Mouse (Mus musculus) hindbrain, embryonic 13.5 days (tissue): Measurements from ENCODE around the gene Smco1. TPM values are rescaled to one million over a fixed set of nuclear protein-coding genes. Genes with fewer than 3 reads are reported as not detected.
"Not testable (repeated sequence)": the region's sequence is repeated elsewhere in the genome, so short reads cannot be mapped to it uniquely, and the experiment has no call there.

ENCODE experiments used
- ATAC-seq: fragments of 200-750 bp; cut with Nextera tagmentation; 2 replicates; pipeline ENCODE4 v1.8.0; 2017; ENCODE audit warnings: moderate TSS enrichment; ENCODE audit not compliant: low FRiP score
- H3K27ac ChIP-seq: fragments of 300-500 bp; sonication (generic); 2 replicates; pipeline ENCODE4 v1.5.1; 2015; ENCODE audit warnings: inconsistent platforms, mild to moderate bottlenecking, moderate library complexity
- H3K27me3 ChIP-seq: fragments of 300-500 bp; sonication (generic); 2 replicates; pipeline ENCODE4 v1.6.1; 2015; ENCODE audit warnings: mild to moderate bottlenecking, inconsistent platforms
- H3K36me3 ChIP-seq: fragments of 300-500 bp; sonication (generic); 2 replicates; pipeline ENCODE4 v1.6.1; 2015; ENCODE audit warnings: mild to moderate bottlenecking, inconsistent platforms
- H3K4me1 ChIP-seq: fragments of 300-500 bp; sonication (generic); replicated peaks from 2 replicates; pipeline ENCODE4 v1.6.1; 2015; ENCODE audit warnings: inconsistent platforms
- H3K4me2 ChIP-seq: fragments of 300-500 bp; sonication (generic); 2 replicates; pipeline ENCODE4 v1.6.1; 2015; ENCODE audit warnings: inconsistent platforms, mild to moderate bottlenecking, moderate library complexity
- H3K4me3 ChIP-seq: fragments of 300-500 bp; sonication (generic); 2 replicates; pipeline ENCODE4 v1.5.1; 2015; ENCODE audit warnings: mild to moderate bottlenecking, inconsistent platforms
- H3K9ac ChIP-seq: fragments of 300-500 bp; sonication (generic); 2 replicates; pipeline ENCODE4 v1.6.1; 2015; ENCODE audit warnings: mild to moderate bottlenecking, inconsistent platforms
- H3K9me3 ChIP-seq: fragments of 300-500 bp; sonication (generic); 2 replicates; pipeline ENCODE4 v1.6.1; 2016; ENCODE audit warnings: inconsistent platforms
- WGBS: fragments of 180-500 bp; shearing (Covaris S2); methylation state at CpG from one replicate; pipeline ENCODE4 v1.1.7; 2015; 5-methylcytosine and 5-hydroxymethylcytosine counted together
- polyA plus RNA-seq: library from polyadenylated mRNA; unstranded; fragments of >200 nt; fragmentation: Nextera tagmentation; extraction: Ambion mirVana; gene quantifications from 2 replicates; pipeline ENCODE4 v1.2.1, GENCODE M21; 2015

Gene Smco1
- polyA plus RNA-seq, 1 experiment from 2014 or later: 0.16 TPM

- H3K27ac ChIP-seq: no peak overlapping the region
- ATAC-seq: no peak
- H3K9ac ChIP-seq: no peak overlapping the region
- no peaks in the 10 kb centered on the region for H3K27me3 ChIP-seq
- H3K4me3 ChIP-seq: no peak overlapping the region
- 76% methylated on average over 1 of the region's 1 CpGs for WGBS
- peaks cover 33% of the 10 kb centered on the region for H3K4me1 ChIP-seq
- no peaks in the 10 kb centered on the region for H3K36me3 ChIP-seq
- H3K4me2 ChIP-seq: no peak overlapping the region
- no peaks in the 10 kb centered on the region for H3K9me3 ChIP-seq
Measured at GRCm38 (mm10) chr16:32275830-32276229, 4.6 kb downstream of the Smco1 start.

GRCm38 (mm10) chr16:32277308-32278256, 6.3 kb downstream of the Smco1 start, which contains the start of gene Rnf168:
TSS of gene Rnf168 (plus strand) at chr16:32277459.
- Histone ChIP-seq H3K4me3 (peak within 1 kb of the TSS; percentile 92), H3K4me1 (peaks cover 44% of the 10 kb centered on the region), H3K36me3 (0 out of 2 replicates have a peak, but pooled peaks cover 4% of the 10 kb centered on the region), H3K27ac (peak within 1 kb of the TSS; percentile 96), H3K9ac (peak within 1 kb of the TSS; percentile 90), H3K27me3 (no peaks in the 10 kb centered on the region), H3K9me3 (no peaks in the 10 kb centered on the region), H3K4me2 (peak within 1 kb of the TSS; percentile 71)
- ATAC-seq: peak; percentile 94
- WGBS: under 1% methylated on average over 59 of the region's 75 CpGs

GRCm38 (mm10) chr16:32278396-32278795, 7.1 kb downstream of the Smco1 start:
- Histone ChIP-seq H3K9ac (peak overlapping the region; percentile 90), H3K9me3 (no peaks in the 10 kb centered on the region), H3K36me3 (peaks cover 9% of the 10 kb centered on the region), H3K27ac (peak overlapping the region; percentile 96; the same call in 1 of the 2 replicates), H3K4me2 (peak overlapping the region; percentile 71), H3K27me3 (no peaks in the 10 kb centered on the region), H3K4me1 (peaks cover 48% of the 10 kb centered on the region), H3K4me3 (peak overlapping the region; percentile 92)
- WGBS: 58% methylated on average over 7 of the region's 7 CpGs
- ATAC-seq: no peak

GRCm38 (mm10) chr16:32280211-32280610, 8.9 kb downstream of the Smco1 start:
- peak overlapping the region; percentile 71 for H3K4me2 ChIP-seq
- peaks cover 48% of the 10 kb centered on the region for H3K4me1 ChIP-seq
- no peak overlapping the region for H3K27ac ChIP-seq
- peak overlapping the region; percentile 92 for H3K4me3 ChIP-seq
- H3K9me3 ChIP-seq: no peaks in the 10 kb centered on the region
- H3K36me3 ChIP-seq: peaks cover 27% of the 10 kb centered on the region
- peak overlapping the region; percentile 49; the same call in 1 of the 2 replicates for H3K9ac ChIP-seq
- 91% methylated on average over 8 of the region's 8 CpGs for WGBS
- H3K27me3 ChIP-seq: no peaks in the 10 kb centered on the region
- no peak for ATAC-seq

GRCm38 (mm10) chr16:32282608-32283007, 11.3 kb downstream of the Smco1 start:
- Histone ChIP-seq H3K27me3 (no peaks in the 10 kb centered on the region), H3K4me1 (peaks cover 42% of the 10 kb centered on the region), H3K9me3 (no peaks in the 10 kb centered on the region), H3K27ac (no peak overlapping the region), H3K4me2 (no peak overlapping the region), H3K36me3 (peaks cover 45% of the 10 kb centered on the region), H3K4me3 (no peak overlapping the region), H3K9ac (no peak overlapping the region)
- no peak for ATAC-seq

GRCm38 (mm10) chr16:32291821-32292220, 20.6 kb downstream of the Smco1 start:
- no peaks in the 10 kb centered on the region for H3K9me3 ChIP-seq
- no peak overlapping the region for H3K27ac ChIP-seq
- H3K4me3 ChIP-seq: no peak overlapping the region
- H3K4me1 ChIP-seq: no peaks in the 10 kb centered on the region
- no peak for ATAC-seq
- no peak overlapping the region for H3K9ac ChIP-seq
- 95% methylated on average over 4 of the region's 4 CpGs for WGBS
- no peaks in the 10 kb centered on the region for H3K27me3 ChIP-seq
- H3K36me3 ChIP-seq: peaks cover 52% of the 10 kb centered on the region
- no peak overlapping the region for H3K4me2 ChIP-seq

- not testable (repeated sequence) for H3K27me3 ChIP-seq, H3K9me3 ChIP-seq, ATAC-seq, H3K4me3 ChIP-seq, H3K4me1 ChIP-seq, H3K27ac ChIP-seq, H3K4me2 ChIP-seq, H3K9ac ChIP-seq
- 95% methylated on average over 4 of the region's 4 CpGs for WGBS
- peaks cover 58% of the 10 kb centered on the region for H3K36me3 ChIP-seq
Measured at GRCm38 (mm10) chr16:32299617-32300016, 28.3 kb downstream of the Smco1 start.

- 30% methylated on average over 1 of the region's 1 CpGs for WGBS
- Histone ChIP-seq H3K27me3 (no peaks in the 10 kb centered on the region), H3K4me3 (no peak overlapping the region), H3K4me1 (no peaks in the 10 kb centered on the region), H3K36me3 (peaks cover 34% of the 10 kb centered on the region), H3K9me3 (no peaks in the 10 kb centered on the region), H3K9ac (no peak overlapping the region), H3K27ac (no peak overlapping the region), H3K4me2 (no peak overlapping the region)
- no peak for ATAC-seq
Measured at GRCm38 (mm10) chr16:32303046-32303445, 31.8 kb downstream of the Smco1 start.

GRCm38 (mm10) chr16:32303886-32304285, 32.6 kb downstream of the Smco1 start:
- Histone ChIP-seq H3K9me3 (no peaks in the 10 kb centered on the region), H3K27me3 (no peaks in the 10 kb centered on the region), H3K27ac (no peak overlapping the region), H3K36me3 (peaks cover 26% of the 10 kb centered on the region), H3K4me3 (no peak overlapping the region), H3K4me1 (no peaks in the 10 kb centered on the region), H3K9ac (no peak overlapping the region), H3K4me2 (no peak overlapping the region)
- 98% methylated on average over 7 of the region's 7 CpGs for WGBS
- no peak for ATAC-seq

GRCm38 (mm10) chr16:32311970-32312369, 40.7 kb downstream of the Smco1 start:
- H3K9me3 ChIP-seq: no peaks in the 10 kb centered on the region
- no peak overlapping the region for H3K4me2 ChIP-seq
- H3K27ac ChIP-seq: no peak overlapping the region
- no peak overlapping the region for H3K4me3 ChIP-seq
- H3K36me3 ChIP-seq: no peaks in the 10 kb centered on the region
- H3K27me3 ChIP-seq: no peaks in the 10 kb centered on the region
- no peak overlapping the region for H3K9ac ChIP-seq
- WGBS: 78% methylated on average over 4 of the region's 4 CpGs
- peaks cover 8% of the 10 kb centered on the region; the same call in 1 of the 2 replicates for H3K4me1 ChIP-seq
- ATAC-seq: no peak

GRCm38 (mm10) chr16:32312386-32312785, 41.1 kb downstream of the Smco1 start:
- Histone ChIP-seq H3K9me3 (no peaks in the 10 kb centered on the region), H3K27ac (no peak overlapping the region), H3K4me3 (no peak overlapping the region), H3K4me2 (no peak overlapping the region), H3K27me3 (no peaks in the 10 kb centered on the region), H3K36me3 (no peaks in the 10 kb centered on the region), H3K9ac (no peak overlapping the region), H3K4me1 (peaks cover 8% of the 10 kb centered on the region; the same call in 1 of the 2 replicates)
- ATAC-seq: no peak
- 54% methylated on average over 5 of the region's 5 CpGs for WGBS

GRCm38 (mm10) chr16:32312859-32313258, 41.6 kb downstream of the Smco1 start:
- no peaks in the 10 kb centered on the region for H3K9me3 ChIP-seq
- WGBS: 63% methylated on average over 4 of the region's 4 CpGs
- no peaks in the 10 kb centered on the region for H3K27me3 ChIP-seq
- no peak for ATAC-seq
- peaks cover 8% of the 10 kb centered on the region; the same call in 1 of the 2 replicates for H3K4me1 ChIP-seq
- no peaks in the 10 kb centered on the region for H3K36me3 ChIP-seq
- no peak overlapping the region for H3K4me3 ChIP-seq
- no peak overlapping the region for H3K4me2 ChIP-seq
- H3K27ac ChIP-seq: peak overlapping the region; percentile 18; the same call in 1 of the 2 replicates
- no peak overlapping the region for H3K9ac ChIP-seq
